Mouse (Mus musculus): Measurements from ENCODE around the gene Serpinb6b. TPM values are rescaled to one million over a fixed set of nuclear protein-coding genes. Genes with fewer than 3 reads are reported as not detected.

Gene Serpinb6b
- polyA plus RNA-seq, 1 experiment from 2014 or later = 0.92 TPM

GRCm38 (mm10) chr13:32963990-32964753, 837 bp upstream of the Serpinb6b start:
- no peak overlapping the region for H3K27ac ChIP-seq
- 83% methylated on average over 9 of the region's 9 CpGs for WGBS
- no peaks in the 10 kb centered on the region for H3K27me3 ChIP-seq

GRCm38 (mm10) chr13:32966116-32966515, 1.1 kb downstream of the Serpinb6b start:
- ATAC-seq (ENCODE audit: low FRiP score, low read depth) = no peak
- 61% methylated on average over 5 of the region's 5 CpGs for WGBS
- Histone ChIP-seq H3K9ac (no peak overlapping the region), H3K4me3 (no peak overlapping the region), H3K27ac (no peak overlapping the region), H3K27me3 (no peaks in the 10 kb centered on the region), H3K4me1 (peaks cover 4% of the 10 kb centered on the region; the same call in 1 of the 2 replicates), H3K36me3 (no peaks in the 10 kb centered on the region), H3K4me2 (replicated peaks) (no peak overlapping the region), H3K9me3 (no peaks in the 10 kb centered on the region)

More at GRCm38 (mm10) chr13:32963990-32964753, 837 bp upstream of the Serpinb6b start:
- Histone ChIP-seq H3K4me1 (peaks cover 4% of the 10 kb centered on the region; the same call in 1 of the 2 replicates), H3K36me3 (no peaks in the 10 kb centered on the region), H3K4me3 (no peak overlapping the region), H3K9ac (no peak overlapping the region), H3K4me2 (replicated peaks) (no peak overlapping the region), H3K9me3 (no peaks in the 10 kb centered on the region)
- ATAC-seq (ENCODE audit: low FRiP score, low read depth) = no peak

GRCm38 (mm10) chr13:32967233-32967632, 2.2 kb downstream of the Serpinb6b start:
- peaks cover 4% of the 10 kb centered on the region; the same call in 1 of the 2 replicates for H3K4me1 ChIP-seq
- no peak overlapping the region for H3K4me3 ChIP-seq
- H3K27me3 ChIP-seq = no peaks in the 10 kb centered on the region
- no peak overlapping the region for H3K27ac ChIP-seq
- no peaks in the 10 kb centered on the region for H3K36me3 ChIP-seq
- no peak overlapping the region for H3K9ac ChIP-seq
- no peaks in the 10 kb centered on the region for H3K9me3 ChIP-seq
- no peak overlapping the region for H3K4me2 ChIP-seq (replicated peaks)
- ATAC-seq (ENCODE audit: low FRiP score, low read depth) = no peak

DNA sequence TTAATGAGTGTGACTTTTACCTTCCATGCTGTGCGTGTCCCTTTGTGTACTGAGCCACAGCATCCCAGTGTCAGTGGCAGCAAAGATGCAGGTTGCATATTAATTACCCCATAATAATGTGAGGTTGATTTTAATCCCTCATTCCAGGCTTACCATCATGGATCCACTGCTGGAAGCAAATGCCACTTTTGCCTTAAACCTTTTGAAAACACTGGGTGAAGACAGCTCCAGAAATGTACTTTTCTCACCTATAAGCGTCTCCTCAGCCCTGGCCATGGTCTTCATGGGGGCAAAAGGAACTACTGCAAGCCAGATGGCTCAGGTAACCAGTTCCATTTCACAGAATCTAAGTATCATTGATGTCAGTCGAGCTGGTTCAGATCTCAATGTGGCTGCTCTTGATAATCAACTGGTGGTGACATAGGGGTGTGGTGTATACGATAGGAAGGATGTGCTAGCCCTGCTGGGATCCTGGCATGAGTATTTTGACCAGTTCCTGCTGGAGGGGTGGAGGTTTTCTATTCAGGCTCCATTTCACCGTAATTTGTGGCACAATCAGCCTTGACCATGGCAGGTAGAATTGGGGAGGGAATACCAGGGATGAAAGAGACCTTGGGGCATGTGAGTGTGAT, 3.5 kb downstream of the Serpinb6b start:
- no peak overlapping the region for H3K4me3 ChIP-seq
- H3K4me1 ChIP-seq = peaks cover 4% of the 10 kb centered on the region; the same call in 1 of the 2 replicates
- ATAC-seq (ENCODE audit: low FRiP score, low read depth) = no peak
- no peaks in the 10 kb centered on the region for H3K27me3 ChIP-seq
- H3K9me3 ChIP-seq = no peaks in the 10 kb centered on the region
- no peak overlapping the region for H3K27ac ChIP-seq
- 76% methylated on average over 5 of the region's 5 CpGs for WGBS
- H3K9ac ChIP-seq = no peak overlapping the region
- H3K4me2 ChIP-seq (replicated peaks) = no peak overlapping the region
- no peaks in the 10 kb centered on the region for H3K36me3 ChIP-seq

DNA sequence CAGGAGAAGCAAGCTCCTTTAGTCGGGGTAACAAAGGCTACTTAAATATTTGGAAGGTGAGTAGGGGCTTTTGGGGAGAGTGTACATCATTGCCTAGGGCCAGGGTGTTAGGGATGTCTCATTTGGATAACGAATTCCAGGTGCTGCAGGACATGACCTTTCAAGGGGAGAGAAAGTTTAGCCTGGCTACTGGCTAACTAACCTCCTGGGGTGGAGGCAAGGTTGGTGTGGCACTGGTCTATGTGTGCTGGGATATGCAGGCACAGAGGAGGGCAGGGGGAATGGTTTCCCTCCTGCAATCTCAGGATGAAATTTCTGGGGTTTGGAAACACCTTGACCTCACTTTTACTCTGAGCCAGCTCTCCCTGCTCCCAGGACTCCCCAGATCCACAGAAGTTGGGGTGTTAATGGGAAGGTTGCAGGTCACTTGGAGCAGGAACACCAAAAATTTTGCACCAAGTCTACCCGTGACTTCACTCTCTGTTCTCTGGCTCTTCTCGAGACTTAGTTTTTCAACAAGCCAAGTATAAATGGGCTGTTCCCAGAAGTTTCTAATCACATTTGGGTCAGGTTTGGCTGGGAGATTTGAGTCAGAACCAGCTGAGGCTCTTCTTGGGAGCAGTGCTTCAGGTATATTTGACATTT, 4.1 kb downstream of the Serpinb6b start:
- no peaks in the 10 kb centered on the region for H3K9me3 ChIP-seq
- ATAC-seq (ENCODE audit: low FRiP score, low read depth) = no peak
- H3K27ac ChIP-seq = no peak overlapping the region
- peaks cover 4% of the 10 kb centered on the region; the same call in 1 of the 2 replicates for H3K4me1 ChIP-seq
- H3K4me2 ChIP-seq (replicated peaks) = no peak overlapping the region
- no peaks in the 10 kb centered on the region for H3K36me3 ChIP-seq
- 64% methylated on average over 4 of the region's 4 CpGs for WGBS
- no peak overlapping the region for H3K9ac ChIP-seq
- H3K27me3 ChIP-seq = no peaks in the 10 kb centered on the region
- H3K4me3 ChIP-seq = no peak overlapping the region

GRCm38 (mm10) chr13:32969641-32970040, 4.6 kb downstream of the Serpinb6b start:
- H3K27ac ChIP-seq = no peak overlapping the region
- no peak overlapping the region for H3K4me2 ChIP-seq (replicated peaks)
- no peaks in the 10 kb centered on the region for H3K27me3 ChIP-seq
- no peak for ATAC-seq (ENCODE audit: low FRiP score, low read depth)
- H3K4me3 ChIP-seq = no peak overlapping the region
- WGBS = 80% methylated on average over 1 of the region's 1 CpGs
- peaks cover 4% of the 10 kb centered on the region; the same call in 1 of the 2 replicates for H3K4me1 ChIP-seq
- no peak overlapping the region for H3K9ac ChIP-seq
- H3K9me3 ChIP-seq = no peaks in the 10 kb centered on the region
- H3K36me3 ChIP-seq = no peaks in the 10 kb centered on the region

DNA sequence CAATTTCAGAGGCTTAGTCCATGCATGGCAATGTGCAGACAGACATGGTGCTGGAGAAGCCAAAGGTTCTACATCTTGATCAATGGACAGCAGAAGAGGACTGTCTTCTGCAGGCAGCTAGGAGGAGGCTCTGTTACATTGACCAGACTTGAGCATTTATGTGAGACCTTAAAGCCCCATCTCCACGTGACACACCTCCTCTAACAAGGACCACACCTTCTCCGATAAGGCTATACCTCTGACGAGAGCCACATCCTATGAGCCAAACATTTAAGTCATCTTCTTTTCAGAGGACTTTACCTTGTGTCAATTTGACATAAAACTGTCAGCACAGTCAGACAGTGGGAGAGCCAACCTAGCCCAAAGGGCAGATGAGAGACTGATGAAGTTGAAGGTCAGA, 5.8 kb downstream of the Serpinb6b start:
- no peak overlapping the region for H3K4me3 ChIP-seq
- no peak overlapping the region for H3K9ac ChIP-seq
- H3K27me3 ChIP-seq = no peaks in the 10 kb centered on the region
- no peaks in the 10 kb centered on the region for H3K36me3 ChIP-seq
- no peaks in the 10 kb centered on the region for H3K9me3 ChIP-seq
- ATAC-seq (ENCODE audit: low FRiP score, low read depth) = no peak
- no peak overlapping the region for H3K27ac ChIP-seq
- WGBS = 83% methylated on average over 3 of the region's 3 CpGs
- no peaks in the 10 kb centered on the region for H3K4me1 ChIP-seq
- no peak overlapping the region for H3K4me2 ChIP-seq (replicated peaks)

DNA sequence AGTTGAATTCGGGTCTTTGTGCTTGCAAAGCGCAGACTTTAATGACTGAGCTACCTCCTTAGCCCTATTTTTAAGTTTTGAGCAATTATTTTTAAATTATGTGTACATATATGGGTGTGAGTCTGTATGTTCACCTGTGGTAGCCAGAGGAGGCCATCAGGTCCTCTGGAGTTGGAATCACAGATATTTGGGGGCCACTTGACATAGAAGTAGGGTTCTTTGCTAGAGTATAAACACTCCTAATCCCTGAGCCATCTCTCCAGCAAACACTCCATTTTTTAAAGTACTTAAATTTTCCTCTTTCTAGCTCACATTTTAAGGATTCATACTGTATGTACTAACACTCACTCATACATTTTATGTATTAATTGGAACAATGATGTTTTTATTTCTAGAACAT, 9.3 kb downstream of the Serpinb6b start:
- ATAC-seq (ENCODE audit: low FRiP score, low read depth) = no peak
- Histone ChIP-seq H3K9ac (no peak overlapping the region), H3K9me3 (no peaks in the 10 kb centered on the region), H3K4me1 (no peaks in the 10 kb centered on the region), H3K4me2 (replicated peaks) (no peak overlapping the region), H3K27ac (no peak overlapping the region), H3K4me3 (no peak overlapping the region), H3K27me3 (no peaks in the 10 kb centered on the region), H3K36me3 (no peaks in the 10 kb centered on the region)
- 83% methylated on average over 2 of the region's 2 CpGs for WGBS

GRCm38 (mm10) chr13:32974889-32975460, 10.0 kb downstream of the Serpinb6b start:
- no peak overlapping the region for H3K27ac ChIP-seq
- no peaks in the 10 kb centered on the region for H3K9me3 ChIP-seq
- H3K36me3 ChIP-seq = no peaks in the 10 kb centered on the region
- no peaks in the 10 kb centered on the region for H3K27me3 ChIP-seq
- no peak overlapping the region for H3K4me3 ChIP-seq
- no peak overlapping the region for H3K4me2 ChIP-seq (replicated peaks)
- no peaks in the 10 kb centered on the region for H3K4me1 ChIP-seq
- no peak overlapping the region for H3K9ac ChIP-seq
- 72% methylated on average over 3 of the region's 3 CpGs for whole genome bisulfite sequencing
- no peak for ATAC-seq (ENCODE audit: low FRiP score, low read depth)

- Histone ChIP-seq H3K27me3 (no peaks in the 10 kb centered on the region), H3K36me3 (no peaks in the 10 kb centered on the region)
- WGBS = 82% methylated on average over 2 of the region's 2 CpGs
Measured at GRCm38 (mm10) chr13:32975710-32976109, 10.7 kb downstream of the Serpinb6b start.

DNA sequence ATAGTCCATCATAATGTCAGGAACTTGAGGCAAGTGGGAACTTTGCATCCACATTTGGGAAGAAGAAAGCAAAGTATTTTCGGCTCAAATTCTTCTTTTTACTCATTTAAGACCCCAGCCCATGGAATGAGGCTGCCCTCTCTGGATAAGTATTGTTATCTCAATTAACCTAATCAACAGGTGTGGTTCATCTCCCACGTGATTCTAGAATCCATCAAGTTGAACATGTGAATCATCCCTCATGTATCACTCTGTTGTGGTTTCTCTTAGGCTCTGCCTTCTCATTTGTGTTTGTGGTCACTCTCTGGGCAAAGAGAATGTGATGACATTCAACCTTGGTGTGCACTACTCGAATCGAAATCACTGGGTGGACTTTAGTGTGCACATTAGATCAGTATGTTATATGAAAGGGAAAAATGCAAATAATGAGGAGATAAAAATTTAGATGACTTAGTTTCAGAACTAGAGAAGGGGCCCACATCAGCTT, 17.6 kb downstream of the Serpinb6b start:
- no peak for ATAC-seq (ENCODE audit: low FRiP score, low read depth)
- H3K27ac ChIP-seq = no peak overlapping the region
- no peak overlapping the region for H3K4me3 ChIP-seq
- WGBS = 84% methylated on average over 4 of the region's 4 CpGs
- no peaks in the 10 kb centered on the region for H3K4me1 ChIP-seq
- H3K36me3 ChIP-seq = no peaks in the 10 kb centered on the region
- no peaks in the 10 kb centered on the region for H3K27me3 ChIP-seq
- no peaks in the 10 kb centered on the region for H3K9me3 ChIP-seq
- H3K4me2 ChIP-seq (replicated peaks) = no peak overlapping the region
- H3K9ac ChIP-seq = no peak overlapping the region

More at GRCm38 (mm10) chr13:32975710-32976109, 10.7 kb downstream of the Serpinb6b start:
- Histone ChIP-seq H3K9ac (no peak overlapping the region), H3K27ac (no peak overlapping the region), H3K4me2 (replicated peaks) (no peak overlapping the region), H3K9me3 (no peaks in the 10 kb centered on the region), H3K4me3 (no peak overlapping the region), H3K4me1 (no peaks in the 10 kb centered on the region)
- ATAC-seq (ENCODE audit: low FRiP score, low read depth) = no peak

DNA sequence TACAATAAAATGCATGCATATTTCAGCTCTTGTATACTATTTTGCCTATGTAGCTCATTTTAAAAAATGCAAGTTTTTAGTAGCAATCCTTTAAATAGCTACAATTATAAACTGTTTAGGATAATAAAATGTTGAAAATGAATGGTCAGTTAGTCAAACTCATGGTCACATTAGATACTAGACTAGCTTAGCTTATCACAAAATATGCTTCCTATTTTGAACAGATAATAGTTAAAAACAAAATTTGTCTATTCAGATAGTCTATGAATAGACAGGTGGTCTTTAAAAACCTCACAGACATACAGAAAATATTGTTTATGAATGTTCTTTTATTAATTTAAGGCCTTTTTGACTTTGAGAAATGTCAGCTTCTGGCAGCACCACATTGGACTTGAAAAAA, 21.2 kb downstream of the Serpinb6b start:
- no peak overlapping the region for H3K9ac ChIP-seq
- no peak overlapping the region for H3K4me2 ChIP-seq (replicated peaks)
- no peak for ATAC-seq (ENCODE audit: low FRiP score, low read depth)
- H3K4me3 ChIP-seq = no peak overlapping the region
- no peaks in the 10 kb centered on the region for H3K36me3 ChIP-seq
- H3K27me3 ChIP-seq = no peaks in the 10 kb centered on the region
- H3K9me3 ChIP-seq = no peaks in the 10 kb centered on the region
- H3K4me1 ChIP-seq = no peaks in the 10 kb centered on the region
- H3K27ac ChIP-seq = no peak overlapping the region
